In genomic region chr4:48470977-48471376, GRCm38 (mm10) we compare ENCODE assay signal across 8 mouse cellular contexts. TPM values are rescaled to one million over a fixed set of nuclear protein-coding genes. Genes with fewer than 3 reads are reported as not detected.
DNase-seq lines count a peak whose midpoint lies in the region; ATAC-seq and TF ChIP-seq lines count a peak whose summit lies in the region.

No protein-coding gene starts in this region.

- H3K79me2 ChIP-seq in CH12.LX (replicated peaks; ENCODE audit: control insufficient read depth, extremely low read depth, insufficient read depth, poor library complexity, severe bottlenecking), result peaks cover 39% of the 10 kb centered on the region

- peak overlapping the region; percentile 70; the same call in 1 of the 2 replicates for H3K4me2 ChIP-seq in heart, embryonic 11.5 days
- peak overlapping the region; percentile 56 for H3K4me2 ChIP-seq in CH12.LX (ENCODE audit: insufficient read depth, low read depth, poor library complexity, severe bottlenecking)
- peak overlapping the region; percentile 87 for H3K4me2 ChIP-seq in forebrain, embryonic 13.5 days
- peak overlapping the region; percentile 94 for H3K4me2 ChIP-seq in liver, embryonic 14.5 days (ENCODE audit: low read depth)

- no peaks in the 10 kb centered on the region for H3K27me3 ChIP-seq in heart, embryonic 11.5 days (ENCODE audit: control insufficient read depth, insufficient read depth, low read length)
- no peaks in the 10 kb centered on the region for H3K27me3 ChIP-seq in CH12.LX (replicated peaks)
- no peaks in the 10 kb centered on the region for H3K27me3 ChIP-seq in forebrain, embryonic 13.5 days
- H3K27me3 ChIP-seq in liver, embryonic 14.5 days (ENCODE audit: control insufficient read depth, insufficient read depth, low read length), result no peaks in the 10 kb centered on the region

- H3K4me3 ChIP-seq in heart, embryonic 11.5 days (ENCODE audit: low read depth, low read length), result no peak overlapping the region
- H3K4me3 ChIP-seq in CH12.LX (replicated peaks in 1 of 3; ENCODE audit: low read depth in 2 of 3, low read length in 2 of 3, poor library complexity in 1 of 3), result peak overlapping the region in 2 of 3 experiments; percentile 89 to 95
- H3K4me3 ChIP-seq in forebrain, embryonic 13.5 days, result no peak overlapping the region
- no peak overlapping the region; a peak in 1 of 4 replicates for H3K4me3 ChIP-seq in liver, embryonic 14.5 days (ENCODE audit: insufficient read depth in 1 of 2, low read depth in 2 of 2, low read length in 2 of 2)

- peaks cover 9% of the 10 kb centered on the region for H3K36me3 ChIP-seq in heart, embryonic 11.5 days (ENCODE audit: control insufficient read depth, insufficient read depth, low read length)
- H3K36me3 ChIP-seq in CH12.LX (replicated peaks in 1 of 2; ENCODE audit: control insufficient read depth in 1 of 2, insufficient read depth in 1 of 2, low read length in 1 of 2), result peaks cover 15 to 40% of the 10 kb centered on the region in 2 experiments
- H3K36me3 ChIP-seq in forebrain, embryonic 13.5 days (ENCODE audit: poor library complexity, severe bottlenecking), result peaks cover 20% of the 10 kb centered on the region
- H3K36me3 ChIP-seq in liver, embryonic 14.5 days (replicated peaks; ENCODE audit: control insufficient read depth, insufficient read depth, low read depth), result peaks cover 12% of the 10 kb centered on the region

- TF ChIP-seq RAD21 in CH12.LX (IDR thresholded peaks at IDR 0.05; ENCODE audit: low read depth, low read length), result no peak

- H3K9me3 ChIP-seq in heart, embryonic 11.5 days (replicated peaks; ENCODE audit: control insufficient read depth, low read length), result no peaks in the 10 kb centered on the region
- no peaks in the 10 kb centered on the region for H3K9me3 ChIP-seq in CH12.LX (replicated peaks; ENCODE audit: low read length)
- no peaks in the 10 kb centered on the region for H3K9me3 ChIP-seq in forebrain, embryonic 13.5 days (replicated peaks)
- no peaks in the 10 kb centered on the region for H3K9me3 ChIP-seq in liver, embryonic 14.5 days (ENCODE audit: control insufficient read depth, low read length)

- intact Hi-C loops in heart, postnatal 14 days (cut with DNase I), result loop anchor here (5.0 kb wide), 2 partner anchors 71 to 86 kb away; no protein-coding TSS in a partner anchor

- TF ChIP-seq CTCF in CH12.LX (conservative IDR thresholded peaks at IDR 0.05 in 1 of 2, IDR thresholded peaks at IDR 0.05 in 1 of 2; ENCODE audit: low read depth in 2 of 2, low read length in 2 of 2), result no peak
- TF ChIP-seq CTCF in liver, embryonic 14.5 days (IDR thresholded peaks at IDR 0.05; ENCODE audit: low read depth), result no peak

- no peak for DNase-seq in heart, postnatal 14 days
- no peak for DNase-seq in CH12.LX (ENCODE audit: extremely low read depth)
- DNase-seq in liver, embryonic 14.5 days (ENCODE audit: low read depth in 3 of 3, low spot score in 3 of 3), result no peak
- no peak for DNase-seq in ovary, postnatal 14 days (ENCODE audit: low spot score)
- no peak for DNase-seq in testis, postnatal 14 days (ENCODE audit: low spot score)
- no peak for DNase-seq in adrenal gland, postnatal 10 days

- WGBS in heart, embryonic 11.5 days (ENCODE audit: insufficient replicate concordance), result 45% methylated on average over 1 of the region's 1 CpGs
- 56% methylated on average over 1 of the region's 1 CpGs for WGBS in forebrain, embryonic 13.5 days
- 53% methylated on average over 1 of the region's 1 CpGs for WGBS in liver, embryonic 14.5 days (ENCODE audit: insufficient replicate concordance)

- no peak overlapping the region for H3K9ac ChIP-seq in heart, embryonic 11.5 days (ENCODE audit: low read depth, low read length)
- no peak overlapping the region; the same call in 1 of the 2 replicates for H3K9ac ChIP-seq in CH12.LX (ENCODE audit: insufficient read depth, low read depth)
- peak overlapping the region; percentile 93; the same call in 1 of the 2 replicates for H3K9ac ChIP-seq in forebrain, embryonic 13.5 days
- no peak overlapping the region; the same call in 1 of the 2 replicates for H3K9ac ChIP-seq in liver, embryonic 14.5 days (replicated peaks)

- no peak overlapping the region for H3K27ac ChIP-seq in heart, embryonic 11.5 days (ENCODE audit: low read depth, low read length)
- H3K27ac ChIP-seq in CH12.LX (ENCODE audit: insufficient read depth, low read depth), result no peak overlapping the region
- no peak overlapping the region for H3K27ac ChIP-seq in forebrain, embryonic 13.5 days
- no peak overlapping the region for H3K27ac ChIP-seq in liver, embryonic 14.5 days

- dilution Hi-C loops in CH12.LX (cut with MboI; ENCODE audit: extremely low pct_ligation_motif_present, extremely low pct_unique_long_range_greater_than_20kb, low sequenced_read_pairs), result no loop called here

- ATAC-seq in heart, embryonic 11.5 days (replicated peaks; ENCODE audit: insufficient number of reproducible peaks, low FRiP score, low TSS enrichment), result no peak
- no peak for ATAC-seq in forebrain, embryonic 13.5 days
- ATAC-seq in liver, embryonic 14.5 days (ENCODE audit: insufficient read depth), result no peak

- in situ Hi-C loops in CH12.LX (cut with MboI; ENCODE audit: low pct_ligation_motif_present, low pct_unique_long_range_greater_than_20kb, low sequenced_read_pairs), result no loop called here

- H3K4me1 ChIP-seq in heart, embryonic 11.5 days (ENCODE audit: control insufficient read depth, insufficient read depth, low read length), result peaks cover 11% of the 10 kb centered on the region
- peaks cover 0 to 18% of the 10 kb centered on the region in 2 experiments; a peak in 2 of 4 replicates for H3K4me1 ChIP-seq in CH12.LX (ENCODE audit: control insufficient read depth in 1 of 2, insufficient read depth in 2 of 2)
- H3K4me1 ChIP-seq in forebrain, embryonic 13.5 days, result peaks cover 20% of the 10 kb centered on the region
- peaks cover 2 to 11% of the 10 kb centered on the region in 2 experiments; a peak in 3 of 4 replicates for H3K4me1 ChIP-seq in liver, embryonic 14.5 days (replicated peaks; ENCODE audit: control insufficient read depth in 2 of 2, insufficient read depth in 2 of 2, low read length in 1 of 2)

- TF ChIP-seq POLR2A in CH12.LX (IDR thresholded peaks at IDR 0.05; ENCODE audit: low read depth, low read length), result no peak

- TF ChIP-seq EP300 in CH12.LX (IDR thresholded peaks at IDR 0.05; ENCODE audit: low read length), result no peak
- TF ChIP-seq EP300 in liver, embryonic 14.5 days (IDR thresholded peaks at IDR 0.05; ENCODE audit: low read depth), result no peak

TF ChIP-seq in CH12.LX, 34 proteins besides CTCF, POLR2A, EP300 and RAD21:
- TF ChIP-seq MYC (IDR thresholded peaks at IDR 0.05; ENCODE audit: low read depth, low read length) (no peak), SIN3A (IDR thresholded peaks at IDR 0.05; ENCODE audit: low read length) (0 out of 2 replicates have a peak, but pooled peaks have one; percentile 21), BHLHE40 (IDR thresholded peaks at IDR 0.05; ENCODE audit: low read depth, low read length) (no peak), USF1 (IDR thresholded peaks at IDR 0.05; ENCODE audit: low read depth, low read length) (no peak)

RNA-seq across cellular contexts. Expression of gene Tex10, which starts 2.3 kb away (rescaled TPM):
- polyA plus RNA-seq in heart, embryonic 11.5 days (2014; fragmentation: Nextera tagmentation; extraction: Ambion mirVana), result 51.6 and 52.8 TPM in 2 replicates
- total RNA-seq in heart, postnatal 14 days (2021), result 10 to 100 TPM; 10.8 to 11.6 TPM
- 34.2 and 40.0 TPM in 2 replicates for total RNA-seq in CH12.LX (2012; rRNA removed)
- total RNA-seq in CH12.LX (2014; rRNA removed), result 61.9 and 64.6 TPM in 2 replicates
- polyA plus RNA-seq in CH12.LX (2012; ENCODE audit: insufficient read length, low read depth), result 43.2 and 46.3 TPM in 2 replicates
- polyA plus RNA-seq in forebrain, embryonic 13.5 days (2015; fragmentation: Nextera tagmentation; extraction: Ambion mirVana), result 47.1 and 47.6 TPM in 2 replicates
- polyA plus RNA-seq in liver, embryonic 14.5 days (2012; rRNA removed), result 7.8 and 10.5 TPM in 2 replicates
- polyA plus RNA-seq in liver, embryonic 14.5 days (2014; fragmentation: Nextera tagmentation; extraction: Ambion mirVana), result 21.9 and 23.4 TPM in 2 replicates
- 10 to 100 TPM; 22.4 to 31.6 TPM for total RNA-seq in adrenal gland, postnatal 10 days (2021)

Comparison
In these comparisons a context has a peak if more than half of its experiments do, and no peak if none do; other contexts are left out.
1. H3K4me3 ChIP-seq: peak in CH12.LX (2 of 3); none in heart, embryonic 11.5 days (single experiment), forebrain, embryonic 13.5 days (single experiment) and liver, embryonic 14.5 days (0 of 2).
2. Peak in every context shown above with its lines, with median percentiles within 50 percentile points of each other: H3K4me2 ChIP-seq.